Mouse (Mus musculus) brain, embryonic 14.5 days (tissue): ENCODE results near the gene Ccl27a.
"Not testable (repeated sequence)": the region's sequence is repeated elsewhere in the genome, so short reads cannot be mapped to it uniquely, and the experiment has no call there.

Experiments used
- CTCF ChIP-seq: fragments of 200-500 bp; IDR thresholded peaks from 2 replicates; pipeline ENCODE4 v1.5.1; 2012; ENCODE audit warnings: inconsistent platforms, mild to moderate bottlenecking, moderate library complexity, borderline replicate concordance; ENCODE audit not compliant: insufficient read depth, insufficient read length; ENCODE audit errors: extremely low read depth
- POLR2A ChIP-seq: fragments of 200-500 bp; IDR thresholded peaks from 2 replicates; pipeline ENCODE4 v1.6.1; 2012; ENCODE audit warnings: mild to moderate bottlenecking, inconsistent platforms, borderline replicate concordance; ENCODE audit not compliant: poor library complexity, insufficient read depth, insufficient read length, severe bottlenecking; ENCODE audit errors: extremely low read depth

DNA sequence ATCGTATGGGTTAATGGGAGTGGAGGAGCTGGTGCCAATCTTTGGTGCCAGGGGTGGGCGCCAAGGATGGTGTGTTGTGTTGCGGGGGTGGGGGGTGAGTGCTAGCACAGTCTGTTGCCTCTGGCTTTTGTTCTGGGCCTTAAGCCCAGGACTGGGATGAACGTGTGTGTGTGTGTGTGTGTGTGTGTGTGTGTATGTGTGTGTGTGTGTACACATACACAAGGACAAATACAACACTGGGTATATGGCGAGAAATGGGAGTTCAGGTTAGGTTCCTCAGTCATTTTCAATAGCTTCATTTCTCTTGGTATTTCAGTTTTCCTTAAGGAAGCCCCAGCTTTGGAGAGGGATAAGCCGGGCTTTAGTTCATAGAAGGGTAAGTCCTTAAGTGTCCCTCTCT, 10.9 kb downstream of the Ccl27a start:
- TF ChIP-seq CTCF, POLR2A: not testable (repeated sequence)
